Mouse (Mus musculus): ENCODE results near the gene Serp2. TPM values are rescaled to one million over a fixed set of nuclear protein-coding genes. Genes with fewer than 3 reads are reported as not detected.

Gene Serp2
- total RNA-seq, 1 experiment = 3.5 TPM

DNA sequence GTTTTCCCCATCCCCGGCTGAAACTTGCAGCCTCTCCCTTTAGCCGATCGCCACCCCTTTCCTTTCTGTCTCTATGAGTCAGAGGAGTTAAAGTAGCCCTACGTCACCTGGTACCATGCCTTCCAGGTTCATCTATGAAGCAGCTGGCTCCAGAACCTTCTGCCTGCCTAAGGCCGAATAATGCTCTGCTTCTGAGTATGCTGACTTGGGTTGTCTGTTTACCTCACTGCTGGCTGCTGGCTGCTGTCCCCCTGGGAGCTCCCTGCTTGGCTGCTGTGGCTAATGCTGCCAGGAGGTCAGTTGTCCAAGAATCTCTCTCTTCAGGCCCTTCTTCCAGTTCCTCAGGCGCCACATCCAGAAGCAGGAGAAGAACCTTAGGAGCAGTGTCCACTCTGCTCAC, 30.2 kb downstream of the Serp2 start:
- H3K27ac ChIP-seq (ENCODE audit: insufficient read depth, low read depth, low read length, poor library complexity, severe bottlenecking) = no peak overlapping the region
- H3K9ac ChIP-seq (ENCODE audit: insufficient read depth, low read depth, low read length, poor library complexity, severe bottlenecking) = no peak overlapping the region
- TF ChIP-seq CHD2 (IDR thresholded peaks at IDR 0.05; ENCODE audit: low read depth, low read length) (no peak), ZC3H11A (IDR thresholded peaks at IDR 0.05; ENCODE audit: borderline replicate concordance, low read depth, low read length) (no peak), MAFK (IDR thresholded peaks at IDR 0.05; ENCODE audit: insufficient read depth, low read depth, low read length) (no peak), ZNF384 (IDR thresholded peaks at IDR 0.05; ENCODE audit: low read depth, low read length) (no peak), HCFC1 (IDR thresholded peaks at IDR 0.05; ENCODE audit: borderline replicate concordance, insufficient read depth, low read length) (no peak)
- DNase-seq (ENCODE audit: low read depth, low spot score) = no peak
- H3K4me1 ChIP-seq (ENCODE audit: control insufficient read depth in 2 of 2, insufficient read depth in 2 of 2, low read length in 2 of 2, poor library complexity in 1 of 2) = peaks cover 0 to 13% of the 10 kb centered on the region in 2 experiments; a peak in 3 of 4 replicates
- in situ Hi-C loops (cut with MboI; ENCODE audit: low sequenced_read_pairs in 2 of 2, unreplicated experiment in 2 of 2) = no loop called here
- H3K36me3 ChIP-seq (ENCODE audit: control insufficient read depth, insufficient read depth, low read length, poor library complexity, severe bottlenecking) = no peaks in the 10 kb centered on the region; the same call in 1 of the 2 replicates
- H3K4me3 ChIP-seq (ENCODE audit: insufficient read depth in 1 of 2, low read depth in 1 of 2, low read length in 2 of 2, poor library complexity in 1 of 2, severe bottlenecking in 1 of 2) = no peak overlapping the region
- H3K9me3 ChIP-seq (ENCODE audit: control insufficient read depth, insufficient read depth, low read depth, low read length) = no peaks in the 10 kb centered on the region

DNA sequence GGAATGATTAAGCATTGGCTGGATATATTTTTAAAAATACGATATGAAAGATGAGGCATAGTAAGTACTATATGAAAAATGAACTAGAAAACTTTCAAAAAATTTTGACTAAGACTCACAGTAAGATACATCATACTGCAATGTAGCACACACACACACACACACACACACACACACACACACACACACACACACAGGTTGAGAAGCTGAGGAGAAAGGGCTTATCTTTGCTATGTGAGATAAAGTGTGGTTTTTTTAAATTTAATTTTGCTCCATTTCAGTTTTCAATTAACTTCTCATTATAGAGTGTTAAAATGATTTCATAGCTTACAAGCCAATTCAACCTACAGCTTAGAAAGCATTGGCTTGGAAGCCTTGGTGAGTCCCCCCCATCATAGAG, 33.3 kb downstream of the Serp2 start:
- H3K27ac ChIP-seq (ENCODE audit: insufficient read depth, low read depth, low read length, poor library complexity, severe bottlenecking) = no peak overlapping the region
- H3K4me3 ChIP-seq (ENCODE audit: insufficient read depth in 1 of 2, low read depth in 1 of 2, low read length in 2 of 2, poor library complexity in 1 of 2, severe bottlenecking in 1 of 2) = no peak overlapping the region
- no peak for DNase-seq (ENCODE audit: low read depth, low spot score)
- no peak for TF ChIP-seq ZNF384 (IDR thresholded peaks at IDR 0.05; ENCODE audit: low read depth, low read length)
- TF ChIP-seq MAFK (IDR thresholded peaks at IDR 0.05; ENCODE audit: insufficient read depth, low read depth, low read length) = no peak
- H3K36me3 ChIP-seq (ENCODE audit: control insufficient read depth, insufficient read depth, low read length, poor library complexity, severe bottlenecking) = peaks cover 7% of the 10 kb centered on the region; the same call in 1 of the 2 replicates
- peaks cover 2 to 12% of the 10 kb centered on the region in 2 experiments for H3K4me1 ChIP-seq (ENCODE audit: control insufficient read depth in 2 of 2, insufficient read depth in 2 of 2, low read length in 2 of 2, poor library complexity in 1 of 2)
- H3K9me3 ChIP-seq (ENCODE audit: control insufficient read depth, insufficient read depth, low read depth, low read length) = no peaks in the 10 kb centered on the region
- in situ Hi-C loops (cut with MboI; ENCODE audit: low sequenced_read_pairs in 2 of 2, unreplicated experiment in 2 of 2) = loop anchor here in 1 of 2 experiments (25.0 kb wide), 1 partner anchor 364 kb away; no protein-coding TSS in a partner anchor
- no peak overlapping the region for H3K9ac ChIP-seq (ENCODE audit: insufficient read depth, low read depth, low read length, poor library complexity, severe bottlenecking)

GRCm38 (mm10) chr14:76521308-76521707, 35.4 kb downstream of the Serp2 start:
- DNase-seq (ENCODE audit: low read depth, low spot score) = no peak
- no peak for TF ChIP-seq HCFC1 (IDR thresholded peaks at IDR 0.05; ENCODE audit: borderline replicate concordance, insufficient read depth, low read length)
- TF ChIP-seq ZC3H11A (IDR thresholded peaks at IDR 0.05; ENCODE audit: borderline replicate concordance, low read depth, low read length) = no peak
- TF ChIP-seq ZNF384 (IDR thresholded peaks at IDR 0.05; ENCODE audit: low read depth, low read length) = no peak
- TF ChIP-seq MAFK (IDR thresholded peaks at IDR 0.05; ENCODE audit: insufficient read depth, low read depth, low read length) = no peak
- no peak for TF ChIP-seq CHD2 (IDR thresholded peaks at IDR 0.05; ENCODE audit: low read depth, low read length)
- Histone ChIP-seq H3K4me3 (ENCODE audit: insufficient read depth in 1 of 2, low read depth in 1 of 2, low read length in 2 of 2, poor library complexity in 1 of 2, severe bottlenecking in 1 of 2) (no peak overlapping the region), H3K9me3 (ENCODE audit: control insufficient read depth, insufficient read depth, low read depth, low read length) (no peaks in the 10 kb centered on the region), H3K9ac (ENCODE audit: insufficient read depth, low read depth, low read length, poor library complexity, severe bottlenecking) (no peak overlapping the region), H3K27ac (ENCODE audit: insufficient read depth, low read depth, low read length, poor library complexity, severe bottlenecking) (no peak overlapping the region), H3K4me1 (ENCODE audit: control insufficient read depth in 2 of 2, insufficient read depth in 2 of 2, low read length in 2 of 2, poor library complexity in 1 of 2) (peaks cover 2 to 18% of the 10 kb centered on the region in 2 experiments), H3K36me3 (ENCODE audit: control insufficient read depth, insufficient read depth, low read length, poor library complexity, severe bottlenecking) (peaks cover 7% of the 10 kb centered on the region; the same call in 1 of the 2 replicates)
- in situ Hi-C loops (cut with MboI; ENCODE audit: low sequenced_read_pairs in 2 of 2, unreplicated experiment in 2 of 2) = loop anchor here in 1 of 2 experiments (25.0 kb wide), 1 partner anchor 366 kb away; no protein-coding TSS in a partner anchor

DNA sequence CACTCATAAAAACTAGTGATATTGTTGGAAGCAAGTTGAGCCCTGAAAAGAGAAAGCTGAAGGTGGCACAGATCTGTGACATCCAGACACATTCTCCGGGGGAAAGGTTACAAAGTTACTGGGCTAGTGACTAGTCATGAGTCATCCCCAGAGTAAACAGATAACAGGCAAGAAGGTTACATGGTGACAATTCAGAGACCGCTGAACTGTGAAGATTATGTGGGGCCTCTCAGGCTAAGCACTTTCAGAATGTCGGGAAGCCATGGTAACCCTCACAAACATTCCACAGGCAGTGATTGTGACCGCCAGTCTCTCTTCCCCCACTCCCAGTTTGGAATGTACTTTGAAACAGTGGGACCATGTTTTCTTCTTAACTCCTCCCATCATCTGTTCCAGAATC, 36.1 kb downstream of the Serp2 start:
- no peak overlapping the region for H3K27ac ChIP-seq (ENCODE audit: insufficient read depth, low read depth, low read length, poor library complexity, severe bottlenecking)
- no peak overlapping the region for H3K4me3 ChIP-seq (ENCODE audit: insufficient read depth in 1 of 2, low read depth in 1 of 2, low read length in 2 of 2, poor library complexity in 1 of 2, severe bottlenecking in 1 of 2)
- peaks cover 2 to 19% of the 10 kb centered on the region in 2 experiments for H3K4me1 ChIP-seq (ENCODE audit: control insufficient read depth in 2 of 2, insufficient read depth in 2 of 2, low read length in 2 of 2, poor library complexity in 1 of 2)
- H3K9ac ChIP-seq (ENCODE audit: insufficient read depth, low read depth, low read length, poor library complexity, severe bottlenecking) = no peak overlapping the region
- in situ Hi-C loops (cut with MboI; ENCODE audit: low sequenced_read_pairs in 2 of 2, unreplicated experiment in 2 of 2) = loop anchor here in 1 of 2 experiments (25.0 kb wide), 1 partner anchor 367 kb away; no protein-coding TSS in a partner anchor
- no peak for DNase-seq (ENCODE audit: low read depth, low spot score)
- TF ChIP-seq HCFC1 (IDR thresholded peaks at IDR 0.05; ENCODE audit: borderline replicate concordance, insufficient read depth, low read length) = no peak
- no peak for TF ChIP-seq ZC3H11A (IDR thresholded peaks at IDR 0.05; ENCODE audit: borderline replicate concordance, low read depth, low read length)
- TF ChIP-seq MAFK (IDR thresholded peaks at IDR 0.05; ENCODE audit: insufficient read depth, low read depth, low read length) = no peak
- TF ChIP-seq CHD2 (IDR thresholded peaks at IDR 0.05; ENCODE audit: low read depth, low read length) = no peak
- TF ChIP-seq ZNF384 (IDR thresholded peaks at IDR 0.05; ENCODE audit: low read depth, low read length) = no peak
- H3K9me3 ChIP-seq (ENCODE audit: control insufficient read depth, insufficient read depth, low read depth, low read length) = no peaks in the 10 kb centered on the region
- H3K36me3 ChIP-seq (ENCODE audit: control insufficient read depth, insufficient read depth, low read length, poor library complexity, severe bottlenecking) = peaks cover 7% of the 10 kb centered on the region; the same call in 1 of the 2 replicates

Measured in ES-E14 (cell line).